Mouse (Mus musculus) MEL (cell line): ENCODE data around the gene Spc24. TPM values are rescaled to one million over a fixed set of nuclear protein-coding genes. Genes with fewer than 3 reads are reported as not detected.
A peak's percentile ranks its signal among the peaks of the same experiment; 100 is the strongest.

Experiments used
- DNase-seq: peaks from one replicate; pipeline ENCODE4 v3.0.0; 2011; ENCODE audit warnings: low read depth, low spot score
- H3K27ac ChIP-seq: 2 replicates; pipeline ENCODE4 v1.5.1; 2012; ENCODE audit warnings: low read depth, mild to moderate bottlenecking, control low read depth, low read length, moderate library complexity; ENCODE audit not compliant: control insufficient read depth
- H3K27me3 ChIP-seq, 2 experiments: fragments of 150-350 bp in 1 of 2; sonication (generic) in 1 of 2; 2 replicates each; pipeline ENCODE4 v1.6.1; 2012; ENCODE audit warnings: low read length in 2 of 2, mild to moderate bottlenecking in 2 of 2, improper control_type of control experiment in 1 of 2, moderate library complexity in 1 of 2; ENCODE audit not compliant: insufficient read depth in 2 of 2, control insufficient read depth in 1 of 2
- H3K36me3 ChIP-seq, 2 experiments: 2 replicates each; pipeline ENCODE4 v1.6.1; 2012 to 2014; ENCODE audit warnings: low read length in 2 of 2, improper control_type of control experiment in 1 of 2, inconsistent platforms in 1 of 2, mild to moderate bottlenecking in 1 of 2; ENCODE audit not compliant: insufficient read depth in 2 of 2, control insufficient read depth in 1 of 2
- H3K4me1 ChIP-seq, 2 experiments: fragments of 150-350 bp in 1 of 2; sonication (generic) in 1 of 2; 2 replicates each; pipeline ENCODE4 v1.6.1; 2012; ENCODE audit warnings: low read length in 2 of 2, improper control_type of control experiment in 1 of 2, mild to moderate bottlenecking in 1 of 2; ENCODE audit not compliant: insufficient read depth in 2 of 2, control insufficient read depth in 1 of 2
- H3K4me3 ChIP-seq, 2 experiments: fragments of 150-350 bp in 1 of 2; sonication (generic) in 1 of 2; 2 replicates each; pipeline ENCODE4 v1.5.1; 2012; ENCODE audit warnings: low read depth in 2 of 2, low read length in 2 of 2, mild to moderate bottlenecking in 2 of 2, moderate library complexity in 2 of 2, control low read depth in 1 of 2, improper control_type of control experiment in 1 of 2; ENCODE audit not compliant: control insufficient read depth in 1 of 2, insufficient read depth in 1 of 2
- H3K79me2 ChIP-seq: 2 replicates; pipeline ENCODE4 v1.6.1; 2012; ENCODE audit warnings: mild to moderate bottlenecking, low read length, moderate library complexity; ENCODE audit not compliant: control insufficient read depth, poor library complexity, insufficient read depth
- H3K9ac ChIP-seq: 2 replicates; pipeline ENCODE4 v1.6.1; 2012; ENCODE audit warnings: low read depth, mild to moderate bottlenecking, control low read depth, low read length, moderate library complexity; ENCODE audit not compliant: control insufficient read depth, poor library complexity, severe bottlenecking
- H3K9me3 ChIP-seq: fragments of 150-350 bp; sonication (generic); replicated peaks from 2 replicates; pipeline ENCODE4 v1.6.1; 2012; ENCODE audit warnings: mild to moderate bottlenecking, low read length, improper control_type of control experiment, moderate library complexity; ENCODE audit not compliant: insufficient read depth
- BHLHE40 ChIP-seq: IDR thresholded peaks from 2 replicates; pipeline ENCODE4 v1.6.1; 2012; ENCODE audit warnings: low read depth, mild to moderate bottlenecking, inconsistent platforms, low read length, improper control_type of control experiment, borderline replicate concordance
- CHD2 ChIP-seq: IDR thresholded peaks from 2 replicates; pipeline ENCODE4 v1.6.1; 2011; ENCODE audit warnings: low read length, improper control_type of control experiment
- ELF1 ChIP-seq: IDR thresholded peaks from 2 replicates; pipeline ENCODE4 v1.6.1; 2014; ENCODE audit warnings: low read depth, mild to moderate bottlenecking, inconsistent platforms, low read length, improper control_type of control experiment, moderate library complexity
- EP300 ChIP-seq, 2 experiments: IDR thresholded peaks; 2 replicates each; pipeline ENCODE4 v1.6.1; 2011; ENCODE audit warnings: improper control_type of control experiment in 2 of 2, low read length in 2 of 2, low read depth in 1 of 2, mild to moderate bottlenecking in 1 of 2
- ETS1 ChIP-seq: IDR thresholded peaks from 2 replicates; pipeline ENCODE4 v1.6.1; 2012; ENCODE audit warnings: low read depth, mild to moderate bottlenecking, inconsistent platforms, low read length, improper control_type of control experiment, moderate library complexity
- GABPA ChIP-seq: IDR thresholded peaks from 2 replicates; pipeline ENCODE4 v1.6.1; 2012; ENCODE audit warnings: low read depth, mild to moderate bottlenecking, inconsistent platforms, low read length, improper control_type of control experiment, moderate library complexity
- KAT2A ChIP-seq: conservative IDR thresholded peaks from 2 replicates; pipeline ENCODE4 v1.6.1; 2012; ENCODE audit warnings: low read depth, low read length, improper control_type of control experiment, inconsistent platforms
- MAZ ChIP-seq: IDR thresholded peaks from 2 replicates; pipeline ENCODE4 v1.6.1; 2012; ENCODE audit warnings: low read depth, mild to moderate bottlenecking, inconsistent platforms, low read length, improper control_type of control experiment
- MYB ChIP-seq: IDR thresholded peaks from 2 replicates; pipeline ENCODE4 v1.6.1; 2011; ENCODE audit warnings: mild to moderate bottlenecking, low read depth, low read length, improper control_type of control experiment
- NELFE ChIP-seq: IDR thresholded peaks from 2 replicates; pipeline ENCODE4 v1.6.1; 2011; ENCODE audit warnings: low read depth, low read length, improper control_type of control experiment
- NRF1 ChIP-seq: IDR thresholded peaks from 2 replicates; pipeline ENCODE4 v1.6.1; 2014; ENCODE audit warnings: low read depth, mild to moderate bottlenecking, inconsistent platforms, low read length, improper control_type of control experiment, moderate library complexity; ENCODE audit not compliant: poor library complexity, insufficient read depth, severe bottlenecking
- POLR2AphosphoS2 ChIP-seq: IDR thresholded peaks from 2 replicates; pipeline ENCODE4 v1.6.1; 2011; ENCODE audit warnings: low read length, improper control_type of control experiment
- RAD21 ChIP-seq: IDR thresholded peaks from 2 replicates; pipeline ENCODE4 v1.6.1; 2011; ENCODE audit warnings: mild to moderate bottlenecking, low read depth, low read length, improper control_type of control experiment
- RCOR1 ChIP-seq: IDR thresholded peaks from 2 replicates; pipeline ENCODE4 v1.6.1; 2012; ENCODE audit warnings: low read depth, mild to moderate bottlenecking, inconsistent platforms, low read length, improper control_type of control experiment
- SIN3A ChIP-seq: IDR thresholded peaks from 2 replicates; pipeline ENCODE4 v1.6.1; 2012; ENCODE audit warnings: low read length, improper control_type of control experiment, inconsistent platforms
- SMC3 ChIP-seq: IDR thresholded peaks from 2 replicates; pipeline ENCODE4 v1.6.1; 2011; ENCODE audit warnings: low read depth, low read length, improper control_type of control experiment
- TBP ChIP-seq: IDR thresholded peaks from 2 replicates; pipeline ENCODE4 v1.8.0; 2011; ENCODE audit warnings: low read depth, low read length, improper control_type of control experiment
- UBTF ChIP-seq: IDR thresholded peaks from 2 replicates; pipeline ENCODE4 v1.6.1; 2012; ENCODE audit warnings: low read depth, mild to moderate bottlenecking, inconsistent platforms, low read length, improper control_type of control experiment, moderate library complexity, borderline replicate concordance; ENCODE audit not compliant: insufficient read depth
- USF2 ChIP-seq, 2 experiments: IDR thresholded peaks; 2 replicates each; pipeline ENCODE4 v1.6.1; 2011 to 2012; ENCODE audit warnings: improper control_type of control experiment in 2 of 2, low read length in 2 of 2, borderline replicate concordance in 1 of 2, inconsistent platforms in 1 of 2, low read depth in 1 of 2, mild to moderate bottlenecking in 1 of 2; ENCODE audit not compliant: insufficient read depth in 1 of 2
- ZC3H11A ChIP-seq: IDR thresholded peaks from 2 replicates; pipeline ENCODE4 v1.6.1; 2012; ENCODE audit warnings: low read depth, mild to moderate bottlenecking, inconsistent platforms, low read length, improper control_type of control experiment
- ZKSCAN1 ChIP-seq: IDR thresholded peaks from 2 replicates; pipeline ENCODE4 v1.6.1; 2012; ENCODE audit warnings: low read depth, mild to moderate bottlenecking, inconsistent platforms, low read length, improper control_type of control experiment, moderate library complexity
- ZMIZ1 ChIP-seq: IDR thresholded peaks from 2 replicates; pipeline ENCODE4 v1.6.1; 2012; ENCODE audit warnings: low read depth, mild to moderate bottlenecking, inconsistent platforms, low read length, improper control_type of control experiment, moderate library complexity
- ZNF384 ChIP-seq: IDR thresholded peaks from 2 replicates; pipeline ENCODE4 v1.6.1; 2012; ENCODE audit warnings: low read depth, mild to moderate bottlenecking, inconsistent platforms, low read length, improper control_type of control experiment
- polyA plus RNA-seq, 2 experiments: library from polyadenylated mRNA; stranded (reverse) in 1 of 2; unstranded in 1 of 2; fragments of >175 nt in 1 of 2; fragments of >200 nt in 1 of 2; gene quantifications; 2 replicates each; pipeline versions ENCODE4 v1.2.1 to v1.2.4; 2012; ENCODE audit warnings: low replicate concordance in 2 of 2, low read depth in 1 of 2; ENCODE audit not compliant: insufficient read length in 2 of 2, insufficient read depth in 1 of 2, missing spikeins in 1 of 2
- total RNA-seq: library from RNA; depleted of rRNA; stranded (reverse); fragments of 300-350 nt; gene quantifications from 2 replicates; pipeline ENCODE4 v1.2.3, GENCODE M21; 2012

Spc24 gene
- total and polyA plus RNA-seq, 3 experiments, result 304 to 377 TPM; not detected in 1

DNA sequence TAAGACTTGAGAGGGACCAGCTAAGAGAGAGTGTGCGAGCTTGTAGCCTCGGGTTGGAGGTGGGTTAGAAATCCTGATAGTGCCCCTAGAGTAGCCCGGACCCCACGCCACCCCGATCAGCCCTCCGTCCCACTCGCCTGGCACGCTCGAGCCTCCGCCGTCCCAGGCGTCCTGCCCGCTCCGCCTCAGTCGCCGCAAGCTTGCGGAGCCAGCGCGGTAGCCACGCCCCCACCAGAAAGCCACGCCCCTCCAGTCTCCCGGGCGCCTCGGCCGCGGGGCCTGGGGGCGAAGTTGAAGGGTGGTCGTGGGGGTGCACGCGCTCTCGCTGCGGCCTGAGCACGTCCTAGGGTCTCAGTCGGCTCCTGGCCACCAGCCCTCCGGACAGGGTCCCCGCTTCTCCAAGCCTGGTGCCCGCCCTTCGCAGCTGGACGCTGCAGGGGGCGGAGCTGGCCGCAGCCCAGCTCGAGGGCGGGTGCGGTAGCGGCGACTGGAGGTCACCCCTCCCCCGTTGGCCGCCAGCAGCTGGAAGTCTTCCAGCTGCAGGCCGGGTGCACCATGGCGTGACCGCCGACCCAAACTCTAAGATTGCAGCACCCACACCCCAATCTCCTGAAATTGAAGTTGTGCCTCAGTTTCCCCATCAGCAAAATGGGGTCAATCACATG is 38.4 kb upstream of the Spc24 start, which contains the start of gene Kank2 (continued):
- TF ChIP-seq TBP, result peak; percentile 25; the same call in 1 of the 2 replicates
- TF ChIP-seq CHD2, result no peak
- TF ChIP-seq KAT2A, result no peak
- peak; percentile 54; the same call in 1 of the 2 replicates for TF ChIP-seq MAZ
- peak; percentile 51; the same call in 1 of the 2 replicates for TF ChIP-seq ETS1
- no peak for TF ChIP-seq USF2 (IDR thresholded peaks at IDR 0.05; ENCODE audit: borderline replicate concordance in 1 of 2, insufficient read depth in 1 of 2, low read depth in 1 of 2, low read length in 2 of 2)
- TF ChIP-seq NELFE, result peak; percentile 84
- TF ChIP-seq UBTF, result no peak; the same call in 1 of the 2 replicates
- peak; percentile 92 for TF ChIP-seq ZMIZ1
- TF ChIP-seq RCOR1, result peak; percentile 72
- TF ChIP-seq ZKSCAN1, result no peak
- peak; percentile 6 for TF ChIP-seq BHLHE40
- peak; percentile 5 to 36; a peak in 1 of 4 replicates for TF ChIP-seq EP300 (IDR thresholded peaks at IDR 0.05; ENCODE audit: low read depth in 1 of 2, low read length in 2 of 2)
- TF ChIP-seq RAD21, result no peak
- TF ChIP-seq NRF1, result peak; percentile 28; the same call in 1 of the 2 replicates
- TF ChIP-seq ZC3H11A, result peak; percentile 28; the same call in 1 of the 2 replicates
- no peak for TF ChIP-seq ZNF384
- peak; percentile 1; the same call in 1 of the 2 replicates for TF ChIP-seq SMC3
- TF ChIP-seq, all 39 proteins: peak for 20

DNA sequence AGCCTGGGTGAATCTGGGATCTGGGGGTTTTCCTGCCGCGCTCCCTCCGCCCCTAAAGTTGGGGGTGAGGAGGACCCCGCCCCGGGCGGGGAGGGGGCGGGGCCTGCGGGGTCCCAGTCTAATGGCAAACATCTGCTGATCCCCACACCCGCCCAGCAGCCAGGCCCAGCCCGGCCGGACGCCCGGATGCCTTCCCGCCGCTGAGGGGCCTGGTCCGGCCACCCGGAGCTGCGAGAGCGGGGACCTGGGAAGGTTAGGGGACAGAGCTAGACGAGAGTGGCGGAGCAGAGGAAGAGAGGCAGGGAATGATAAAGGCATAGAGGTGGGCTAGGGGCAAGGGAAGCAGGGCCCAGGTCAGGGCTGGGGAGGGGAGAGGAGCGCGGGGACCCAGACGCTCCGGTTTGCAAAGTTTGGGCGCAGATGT is 37.8 kb upstream of the Spc24 start:
- Histone ChIP-seq H3K4me3 (peak overlapping the region; percentile 62 to 93), H3K27me3 (no peaks in the 10 kb centered on the region), H3K36me3 (no peaks in the 10 kb centered on the region), H3K9me3 (no peaks in the 10 kb centered on the region), H3K4me1 (peaks cover 4 to 7% of the 10 kb centered on the region in 2 experiments; a peak in 3 of 4 replicates), H3K27ac (no peak overlapping the region), H3K9ac (peak overlapping the region; percentile 68), H3K79me2 (no peaks in the 10 kb centered on the region; the same call in 1 of the 2 replicates)
- TF ChIP-seq SIN3A (peak; percentile 31; the same call in 1 of the 2 replicates), MAZ (peak; percentile 79; the same call in 1 of the 2 replicates), ELF1 (peak; percentile 2; the same call in 1 of the 2 replicates), MYB (no peak), UBTF (peak; percentile 76; the same call in 1 of the 2 replicates), POLR2AphosphoS2 (no peak), GABPA (no peak)
- DNase-seq, result no peak
